Mouse (Mus musculus) heart, embryonic 14.5 days (tissue): Measurements from ENCODE around the gene H1f0. TPM values are rescaled to one million over a fixed set of nuclear protein-coding genes. Genes with fewer than 3 reads are reported as not detected.

Experiments
- ATAC-seq: fragments of 200-750 bp; cut with Nextera tagmentation; 2 replicates; pipeline ENCODE4 v1.8.0; 2017; ENCODE audit warnings: low read depth, moderate TSS enrichment; ENCODE audit not compliant: insufficient number of reproducible peaks, insufficient read depth, low FRiP score
- H3K27ac ChIP-seq, 2 experiments: fragments of 200-500 bp in 1 of 2; fragments of 300-500 bp in 1 of 2; sonication (generic) in 1 of 2; replicated peaks in 1 of 2; 2 replicates each; pipeline ENCODE4 v1.5.1; 2012 to 2014; ENCODE audit warnings: low read depth in 2 of 2, low read length in 2 of 2, control low read depth in 1 of 2, mild to moderate bottlenecking in 1 of 2, mixed read lengths in 1 of 2; ENCODE audit not compliant: control insufficient read depth in 1 of 2, insufficient read depth in 1 of 2
- H3K27me3 ChIP-seq: fragments of 300-500 bp; sonication (generic); 2 replicates; pipeline ENCODE4 v1.6.1; 2014; ENCODE audit warnings: mild to moderate bottlenecking, low read length, control low read depth; ENCODE audit not compliant: control insufficient read depth, insufficient read depth
- H3K36me3 ChIP-seq: fragments of 300-500 bp; sonication (generic); 2 replicates; pipeline ENCODE4 v1.6.1; 2014; ENCODE audit warnings: mild to moderate bottlenecking, control low read depth, low read length, mixed read lengths; ENCODE audit not compliant: control insufficient read depth, insufficient read depth
- H3K4me1 ChIP-seq, 2 experiments: fragments of 200-500 bp in 1 of 2; fragments of 300-500 bp in 1 of 2; sonication (generic) in 1 of 2; 2 replicates each; pipeline ENCODE4 v1.6.1; 2012 to 2014; ENCODE audit warnings: low read length in 2 of 2, control low read depth in 1 of 2, mixed read lengths in 1 of 2; ENCODE audit not compliant: control insufficient read depth in 2 of 2, insufficient read depth in 2 of 2
- H3K4me2 ChIP-seq: fragments of 300-500 bp; sonication (generic); 2 replicates; pipeline ENCODE4 v1.6.1; 2014; ENCODE audit warnings: mild to moderate bottlenecking, low read length
- H3K4me3 ChIP-seq, 2 experiments: fragments of 200-500 bp in 1 of 2; fragments of 300-500 bp in 1 of 2; sonication (generic) in 1 of 2; 2 replicates each; pipeline ENCODE4 v1.5.1; 2012 to 2014; ENCODE audit warnings: low read length in 2 of 2, mild to moderate bottlenecking in 2 of 2, control low read depth in 1 of 2, low read depth in 1 of 2, moderate library complexity in 1 of 2; ENCODE audit not compliant: control insufficient read depth in 1 of 2, insufficient read depth in 1 of 2
- H3K9ac ChIP-seq: fragments of 300-500 bp; sonication (generic); 2 replicates; pipeline ENCODE4 v1.6.1; 2014; ENCODE audit warnings: mild to moderate bottlenecking, low read length
- H3K9me3 ChIP-seq: fragments of 300-500 bp; sonication (generic); 2 replicates; pipeline ENCODE4 v1.6.1; 2016; ENCODE audit warnings: low read length, control low read depth; ENCODE audit not compliant: control insufficient read depth
- WGBS: fragments of 180-500 bp; shearing (Covaris S2); extraction: QIAGEN DNeasy Blood & Tissue Kit; methylation state at CpG from one replicate; pipeline ENCODE4 v1.1.7; 2014; 5-methylcytosine and 5-hydroxymethylcytosine counted together
- polyA plus RNA-seq: library from polyadenylated mRNA; unstranded; fragments of >200 nt; fragmentation: Nextera tagmentation; extraction: Ambion mirVana; gene quantifications from 2 replicates; pipeline ENCODE4 v1.2.1, GENCODE M21; 2014

The H1f0 gene
- polyA plus RNA-seq, 1 experiment from 2014 or later: 102 TPM

DNA sequence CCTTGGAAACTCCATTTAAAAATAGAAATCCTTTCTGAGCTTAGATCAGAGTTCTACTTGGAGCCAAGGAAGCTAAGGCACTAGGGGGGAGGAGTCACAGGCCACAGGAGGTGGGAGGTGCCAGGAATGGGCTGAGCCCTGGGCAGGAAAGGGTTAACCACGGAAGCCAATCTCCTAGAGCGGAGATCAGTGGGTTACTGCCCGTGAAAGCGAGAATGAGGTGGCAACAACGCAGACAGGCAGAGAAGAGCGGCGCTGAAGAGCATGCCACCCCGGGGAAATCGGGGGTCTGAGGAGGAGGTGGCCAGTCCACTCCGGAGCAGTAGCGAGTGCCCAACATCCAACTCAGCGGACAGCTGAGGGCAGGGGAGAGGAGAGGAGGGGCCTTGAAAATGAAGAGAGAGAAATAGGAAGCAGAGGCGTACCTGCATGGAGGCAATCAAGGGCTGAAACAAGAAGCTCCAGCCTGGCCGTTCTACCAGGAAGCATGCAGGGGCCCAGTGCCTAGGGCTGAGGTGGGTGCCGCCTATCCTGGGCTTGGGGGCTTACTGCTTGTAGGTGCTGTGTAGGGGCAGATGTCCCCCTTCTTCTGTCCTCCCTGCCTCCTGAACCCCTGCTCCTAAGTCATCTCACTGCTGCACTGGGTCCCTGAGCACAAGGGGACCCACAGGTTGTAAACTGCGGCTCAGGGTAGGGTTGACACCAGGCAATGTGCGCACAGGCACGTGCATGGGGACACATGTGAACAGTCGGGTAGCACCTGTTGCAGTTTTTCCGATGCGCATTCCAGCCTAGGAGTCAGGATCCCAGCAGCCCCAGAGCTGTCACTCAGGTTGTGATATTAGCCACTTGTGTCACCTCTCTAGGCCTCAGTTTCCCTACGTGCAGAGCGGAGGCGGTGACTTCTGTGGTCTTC lies 12.5 kb downstream of the H1f0 start:
- Histone ChIP-seq H3K9me3 (no peaks in the 10 kb centered on the region), H3K4me2 (peak overlapping the region; percentile 59), H3K4me1 (peaks cover 10 to 28% of the 10 kb centered on the region in 2 experiments), H3K27me3 (peaks cover 46% of the 10 kb centered on the region), H3K36me3 (no peaks in the 10 kb centered on the region), H3K9ac (peak overlapping the region; percentile 26; the same call in 1 of the 2 replicates), H3K27ac (no peak overlapping the region), H3K4me3 (peak overlapping the region; percentile 12 to 20; a peak in 2 of 4 replicates)
- no peak for ATAC-seq
- WGBS: 17% methylated on average over 24 of the region's 24 CpGs

DNA sequence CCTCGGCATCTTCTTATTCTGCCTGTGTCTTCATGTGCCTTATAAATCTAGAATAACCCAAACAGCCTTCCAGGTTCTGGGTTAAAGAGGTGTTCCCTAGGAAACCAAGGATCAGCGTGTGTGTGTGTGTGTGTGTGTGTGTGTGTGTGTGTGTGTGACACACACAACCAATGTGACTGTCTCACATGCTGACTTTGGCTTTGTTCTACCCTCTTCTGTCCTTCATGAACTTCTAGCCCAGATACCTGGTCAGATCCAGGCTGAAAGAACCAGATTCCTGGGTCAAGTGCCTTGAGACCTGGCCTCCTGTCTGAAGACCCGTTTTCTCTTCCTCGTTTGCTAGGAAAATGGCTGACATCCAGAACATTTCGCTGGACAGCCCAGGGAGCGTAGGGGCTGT lies 13.3 kb downstream of the H1f0 start, which contains the start of gene Galr3:
TSS of gene Galr3 (plus strand) at position 301 of the 400 bp plus-strand sequence.
- peak within 1 kb of the TSS; percentile 59 for H3K9ac ChIP-seq
- 73% methylated on average over 6 of the region's 6 CpGs for WGBS
- peak within 1 kb of the TSS; percentile 56 to 57 for H3K4me3 ChIP-seq
- no peak for ATAC-seq
- H3K4me1 ChIP-seq: peaks cover 10 to 28% of the 10 kb centered on the region in 2 experiments
- H3K36me3 ChIP-seq: no peaks in the 10 kb centered on the region
- no peak within 1 kb of the TSS for H3K27ac ChIP-seq
- no peaks in the 10 kb centered on the region for H3K9me3 ChIP-seq
- H3K27me3 ChIP-seq: peaks cover 46% of the 10 kb centered on the region
- H3K4me2 ChIP-seq: peak within 1 kb of the TSS; percentile 93

DNA sequence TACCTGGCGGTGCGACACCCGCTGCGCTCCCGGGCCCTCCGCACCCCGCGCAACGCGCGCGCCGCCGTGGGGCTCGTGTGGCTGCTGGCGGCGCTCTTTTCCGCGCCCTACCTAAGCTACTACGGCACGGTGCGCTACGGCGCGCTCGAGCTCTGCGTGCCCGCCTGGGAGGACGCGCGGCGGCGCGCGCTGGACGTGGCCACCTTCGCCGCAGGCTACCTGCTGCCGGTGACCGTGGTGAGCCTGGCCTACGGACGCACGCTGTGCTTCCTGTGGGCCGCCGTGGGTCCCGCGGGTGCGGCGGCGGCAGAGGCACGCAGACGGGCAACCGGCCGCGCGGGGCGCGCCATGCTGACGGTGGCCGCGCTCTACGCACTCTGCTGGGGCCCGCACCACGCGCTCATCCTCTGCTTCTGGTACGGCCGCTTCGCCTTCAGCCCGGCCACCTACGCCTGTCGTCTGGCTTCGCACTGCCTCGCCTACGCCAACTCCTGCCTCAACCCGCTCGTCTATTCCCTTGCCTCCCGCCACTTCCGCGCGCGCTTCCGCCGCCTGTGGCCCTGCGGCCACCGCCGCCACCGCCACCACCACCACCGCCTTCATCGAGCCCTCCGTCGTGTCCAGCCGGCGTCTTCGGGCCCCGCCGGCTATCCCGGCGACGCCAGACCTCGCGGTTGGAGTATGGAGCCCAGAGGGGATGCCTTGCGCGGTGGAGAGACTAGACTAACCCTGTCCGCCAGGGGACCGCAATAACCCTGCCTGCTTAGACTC lies 14.7 kb downstream of the H1f0 start:
- Histone ChIP-seq H3K4me1 (peaks cover 9 to 28% of the 10 kb centered on the region in 2 experiments), H3K27me3 (peaks cover 46% of the 10 kb centered on the region), H3K36me3 (no peaks in the 10 kb centered on the region), H3K9ac (peak overlapping the region; percentile 59), H3K4me3 (peak overlapping the region; percentile 56 to 57), H3K9me3 (no peaks in the 10 kb centered on the region), H3K27ac (no peak overlapping the region), H3K4me2 (peak overlapping the region; percentile 93)
- ATAC-seq: no peak
- WGBS: under 1% methylated on average over 95 of the region's 105 CpGs

DNA sequence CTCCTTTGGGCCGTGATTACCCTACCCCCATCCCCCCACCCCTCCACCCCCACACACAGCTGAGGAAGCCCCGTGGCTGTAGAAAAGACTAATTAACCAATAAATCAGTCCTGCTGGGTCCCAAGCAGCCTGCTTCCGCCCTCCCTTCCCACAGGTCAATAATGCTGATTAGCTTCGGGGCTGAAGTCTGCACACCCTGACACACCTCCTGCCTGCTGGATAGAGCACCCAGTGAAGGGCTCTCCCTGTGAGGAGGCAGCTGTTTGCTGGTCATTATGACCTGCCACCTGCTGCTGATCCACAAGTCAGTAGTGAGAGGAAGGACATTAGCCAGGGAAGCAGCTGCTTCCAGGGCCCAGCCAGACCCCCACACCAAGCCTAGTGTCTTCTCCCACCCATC lies 16.6 kb downstream of the H1f0 start:
- Histone ChIP-seq H3K9ac (no peak overlapping the region), H3K4me3 (no peak overlapping the region), H3K27ac (no peak overlapping the region), H3K36me3 (no peaks in the 10 kb centered on the region), H3K27me3 (peaks cover 41% of the 10 kb centered on the region), H3K9me3 (no peaks in the 10 kb centered on the region), H3K4me1 (peaks cover 5 to 22% of the 10 kb centered on the region in 2 experiments; a peak in 3 of 4 replicates), H3K4me2 (no peak overlapping the region)
- WGBS: 43% methylated on average over 4 of the region's 4 CpGs
- no peak for ATAC-seq

DNA sequence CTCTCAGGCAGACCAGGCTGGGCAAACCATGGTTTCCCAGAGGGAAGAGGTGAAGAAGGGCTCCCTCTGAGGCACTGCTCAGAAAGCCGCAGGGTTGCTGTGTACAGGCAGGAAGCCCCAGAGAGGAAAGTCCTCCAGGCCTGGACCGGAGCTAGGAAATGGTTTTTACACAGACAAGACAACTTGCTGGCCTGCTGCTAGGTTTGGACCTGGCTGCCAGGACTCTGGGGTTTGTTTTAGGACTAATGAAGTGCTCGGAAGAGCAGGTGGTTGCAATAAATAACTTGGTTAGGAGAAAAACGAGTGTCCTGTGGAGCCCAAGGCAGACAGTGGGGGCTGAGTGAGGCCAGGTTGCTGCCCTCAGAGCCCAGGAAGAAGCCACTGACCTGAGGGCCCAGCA lies 19.9 kb downstream of the H1f0 start:
- no peak overlapping the region for H3K27ac ChIP-seq
- H3K4me2 ChIP-seq: no peak overlapping the region
- H3K4me1 ChIP-seq: peaks cover 3% of the 10 kb centered on the region in 2 experiments; a peak in 3 of 4 replicates
- no peak for ATAC-seq
- WGBS: 69% methylated on average over 4 of the region's 4 CpGs
- H3K9me3 ChIP-seq: no peaks in the 10 kb centered on the region
- no peak overlapping the region for H3K9ac ChIP-seq
- H3K4me3 ChIP-seq: no peak overlapping the region
- H3K27me3 ChIP-seq: peaks cover 8% of the 10 kb centered on the region
- H3K36me3 ChIP-seq: peaks cover 7% of the 10 kb centered on the region

DNA sequence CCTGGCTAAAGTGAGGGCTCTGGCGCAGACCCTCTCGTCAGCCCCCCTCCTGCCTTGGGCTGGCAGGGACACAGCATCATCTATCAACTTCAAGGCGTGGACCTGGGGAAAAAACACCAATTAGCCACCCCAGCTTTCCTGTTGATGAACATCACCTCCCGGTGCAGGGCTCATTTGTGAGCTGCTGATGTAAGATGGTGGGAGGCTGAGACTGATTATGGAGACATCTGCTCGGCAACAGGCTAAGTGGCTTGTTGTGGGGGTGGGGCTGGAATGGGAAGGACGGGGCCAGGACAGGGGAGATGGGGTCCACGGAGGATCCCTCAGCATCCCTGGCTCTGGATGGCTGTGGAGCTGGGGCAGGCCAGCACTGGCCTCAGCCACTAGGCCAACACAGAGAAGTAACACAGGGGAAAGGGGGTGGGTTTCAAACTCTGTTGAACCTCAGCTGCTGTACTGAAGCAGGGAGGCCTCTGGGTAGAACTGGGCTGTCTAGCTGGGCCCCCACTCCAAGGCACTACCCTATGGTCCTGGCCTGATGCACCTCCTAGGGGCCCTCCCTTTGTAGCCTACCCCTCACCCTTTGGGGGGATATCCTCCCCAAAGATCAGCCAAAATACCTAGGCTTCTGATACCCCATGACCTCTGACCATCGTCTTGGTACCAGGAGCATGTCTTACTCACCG lies 22.1 kb downstream of the H1f0 start:
- no peak for ATAC-seq
- Histone ChIP-seq H3K36me3 (peaks cover 28% of the 10 kb centered on the region), H3K9ac (no peak overlapping the region), H3K4me1 (peaks cover 0 to 3% of the 10 kb centered on the region in 2 experiments; a peak in 1 of 4 replicates), H3K4me3 (no peak overlapping the region), H3K27me3 (no peaks in the 10 kb centered on the region; the same call in 1 of the 2 replicates), H3K4me2 (no peak overlapping the region), H3K27ac (no peak overlapping the region), H3K9me3 (no peaks in the 10 kb centered on the region)
- WGBS: 59% methylated on average over 9 of the region's 9 CpGs

DNA sequence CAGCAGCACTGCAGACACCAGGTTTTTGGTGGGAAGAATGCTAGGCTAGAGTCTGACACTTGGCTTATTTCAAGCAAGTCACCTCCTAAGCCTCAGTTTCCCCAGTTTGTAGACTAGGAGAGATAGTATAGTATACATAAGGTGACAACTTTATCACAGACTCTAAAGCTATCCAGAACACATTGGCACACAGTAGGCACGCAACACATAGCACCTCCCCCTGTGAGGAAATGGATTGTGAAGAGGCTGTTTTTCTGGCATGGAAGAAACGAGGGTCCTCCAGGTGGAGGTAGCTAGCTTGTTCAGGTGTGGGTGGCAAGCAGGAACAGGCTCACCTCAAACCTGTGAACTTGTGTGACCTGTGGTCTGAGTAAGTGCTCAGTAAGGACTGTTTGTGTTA lies 22.7 kb downstream of the H1f0 start:
- ATAC-seq: no peak
- H3K9me3 ChIP-seq: no peaks in the 10 kb centered on the region
- H3K27me3 ChIP-seq: no peaks in the 10 kb centered on the region
- peaks cover 35% of the 10 kb centered on the region for H3K36me3 ChIP-seq
- WGBS: 77% methylated on average over 2 of the region's 2 CpGs
- H3K4me1 ChIP-seq: peaks cover 0 to 3% of the 10 kb centered on the region in 2 experiments; a peak in 1 of 4 replicates
- H3K4me3 ChIP-seq: no peak overlapping the region
- no peak overlapping the region for H3K9ac ChIP-seq
- H3K27ac ChIP-seq: no peak overlapping the region
- no peak overlapping the region for H3K4me2 ChIP-seq
